Mouse (Mus musculus) heart, postnatal 14 days (tissue): ENCODE results near the gene Klf3. TPM values are rescaled to one million over a fixed set of nuclear protein-coding genes. Genes with fewer than 3 reads are reported as not detected.
"Not testable (repeated sequence)": the region's sequence is repeated elsewhere in the genome, so short reads cannot be mapped to it uniquely, and the experiment has no call there.

Source experiments
- DNase-seq, 2 experiments: peaks; one replicate each; pipeline ENCODE4 v3.0.0; 2021 to 2022
- intact Hi-C: fragments of 180-260 bp; cut with DNase I; formaldehyde crosslinking; loops from one replicate; pipeline ENCODE4 v1.15.1; 2025
- total RNA-seq, 2 experiments: library from RNA; stranded (reverse); gene quantifications; 2 replicates each; pipeline ENCODE4 v1.2.3; 2021

Klf3 gene
- total RNA-seq, 2 experiments from 2014 or later = 61.8 to 77.4 TPM

DNA sequence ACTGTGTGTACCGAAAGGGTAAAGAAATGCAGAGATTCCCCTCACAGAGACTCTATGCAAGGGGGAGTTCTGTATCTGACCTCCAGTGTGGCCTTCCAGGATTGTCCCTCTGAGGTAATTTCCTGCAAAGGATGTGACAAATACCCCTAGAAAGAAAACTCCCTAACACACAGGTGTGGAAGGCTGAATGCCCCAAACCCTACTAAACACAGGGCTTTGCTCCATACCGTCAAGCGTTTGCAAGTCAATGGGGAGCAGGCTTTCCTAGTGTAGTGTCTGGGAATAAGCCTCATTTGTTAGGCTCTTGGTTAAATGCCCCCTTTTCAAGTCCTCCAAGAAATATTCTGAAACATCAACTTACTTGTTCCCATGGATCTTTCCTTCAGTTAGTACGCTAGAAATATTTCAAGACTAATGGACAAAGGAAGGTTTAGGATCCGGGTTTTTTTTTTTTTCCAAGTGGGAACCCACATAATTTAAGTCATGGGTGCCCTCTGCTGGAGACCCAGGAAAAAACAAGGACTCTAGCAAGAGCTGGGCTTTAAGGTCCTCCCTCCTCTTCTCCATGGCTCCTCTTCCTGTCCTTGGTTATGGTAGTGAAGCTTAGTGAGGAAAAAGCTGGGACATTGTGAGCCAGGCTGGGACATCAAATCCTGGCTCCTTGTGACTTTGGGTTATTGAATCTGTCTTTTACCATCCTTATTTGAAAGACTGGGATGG lies 63.3 kb downstream of the Klf3 start:
- intact Hi-C loops = loop anchor here (1.0 to 2.0 kb wide), 3 partner anchors 50 to 484 kb away; no protein-coding TSS in a partner anchor
- DNase-seq = peak; percentile 88 to 91

DNA sequence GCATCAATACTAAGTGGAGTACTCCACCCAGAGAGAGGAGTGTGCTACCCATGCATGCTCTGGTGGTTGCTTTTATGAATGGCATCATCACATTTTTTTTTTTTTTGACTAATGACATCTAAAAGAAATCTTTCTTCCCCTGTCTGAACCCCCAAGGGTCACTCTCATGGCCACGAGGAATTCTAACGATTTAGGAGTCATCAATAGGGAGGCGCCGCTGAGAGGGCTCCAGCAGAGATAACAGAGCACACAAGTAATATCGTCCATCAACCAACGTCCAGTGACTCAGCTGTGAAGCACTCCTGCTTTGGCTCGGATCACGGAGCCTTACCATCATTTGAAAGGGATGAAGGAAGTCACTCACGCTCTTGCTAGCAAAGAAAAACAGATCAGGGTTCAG lies 63.9 kb downstream of the Klf3 start:
- no peak for DNase-seq
- intact Hi-C loops = loop anchor here (2.0 kb wide), 2 partner anchors 50 to 484 kb away; no protein-coding TSS in a partner anchor

DNA sequence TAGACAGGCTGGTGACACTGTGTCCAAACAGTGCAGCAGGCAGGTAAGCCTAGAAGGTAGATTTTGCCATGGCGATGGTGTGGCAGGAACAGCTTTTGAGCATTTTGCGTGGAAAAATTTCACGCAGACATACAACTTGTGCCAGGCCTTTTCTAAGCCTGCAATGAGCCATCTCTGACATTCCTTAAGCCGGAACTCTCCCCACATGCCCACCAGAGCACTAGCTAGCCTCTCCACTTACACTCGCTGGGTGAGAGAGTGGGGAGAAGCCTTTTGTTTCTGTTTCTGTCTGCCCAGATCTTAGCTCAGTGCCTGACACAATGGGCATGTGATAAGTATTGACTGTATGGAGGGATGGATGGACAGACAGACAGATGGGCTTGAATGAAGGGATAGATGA lies 64.4 kb downstream of the Klf3 start:
- no peak for DNase-seq
- intact Hi-C loops = loop anchor here (2.0 kb wide), 2 partner anchors 51 to 485 kb away; no protein-coding TSS in a partner anchor

DNA sequence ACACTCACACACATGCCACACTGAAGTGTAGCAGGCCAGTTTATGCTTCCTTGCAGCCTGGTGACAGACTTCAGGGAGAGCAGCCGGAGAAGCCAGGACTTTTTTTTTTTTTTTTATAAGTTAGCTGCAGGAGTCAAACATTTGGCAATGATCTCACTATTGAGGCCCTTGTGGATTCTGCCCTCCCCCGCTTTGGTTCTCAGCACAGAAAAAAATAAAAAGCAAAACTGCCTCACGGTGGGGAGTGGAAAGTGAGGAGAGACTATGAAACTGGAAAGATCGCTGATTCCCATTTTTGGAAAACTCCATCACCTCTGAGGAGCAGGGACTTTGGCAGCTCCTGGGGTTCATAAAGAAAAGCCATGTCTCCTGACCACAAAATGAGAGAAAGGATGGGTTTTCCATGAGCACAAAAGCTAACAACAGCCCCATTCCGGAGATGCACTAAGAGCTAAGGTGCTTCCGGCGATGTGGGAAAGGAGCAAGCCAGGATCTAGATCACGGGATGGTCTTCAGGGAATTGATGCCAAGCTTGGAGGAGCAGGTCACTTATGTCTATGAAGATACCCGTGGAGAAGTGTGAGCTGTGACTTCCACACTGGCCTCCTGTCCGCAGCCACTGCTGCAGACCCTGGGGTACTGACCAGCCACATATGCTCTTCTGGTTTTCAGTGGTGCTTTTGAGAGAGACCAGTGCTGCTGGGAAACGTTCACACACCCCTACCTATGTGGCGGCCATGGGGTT lies 73.1 kb downstream of the Klf3 start:
- intact Hi-C loops = no loop called here
- peak in 1 of 2 experiments; percentile 38 for DNase-seq

DNA sequence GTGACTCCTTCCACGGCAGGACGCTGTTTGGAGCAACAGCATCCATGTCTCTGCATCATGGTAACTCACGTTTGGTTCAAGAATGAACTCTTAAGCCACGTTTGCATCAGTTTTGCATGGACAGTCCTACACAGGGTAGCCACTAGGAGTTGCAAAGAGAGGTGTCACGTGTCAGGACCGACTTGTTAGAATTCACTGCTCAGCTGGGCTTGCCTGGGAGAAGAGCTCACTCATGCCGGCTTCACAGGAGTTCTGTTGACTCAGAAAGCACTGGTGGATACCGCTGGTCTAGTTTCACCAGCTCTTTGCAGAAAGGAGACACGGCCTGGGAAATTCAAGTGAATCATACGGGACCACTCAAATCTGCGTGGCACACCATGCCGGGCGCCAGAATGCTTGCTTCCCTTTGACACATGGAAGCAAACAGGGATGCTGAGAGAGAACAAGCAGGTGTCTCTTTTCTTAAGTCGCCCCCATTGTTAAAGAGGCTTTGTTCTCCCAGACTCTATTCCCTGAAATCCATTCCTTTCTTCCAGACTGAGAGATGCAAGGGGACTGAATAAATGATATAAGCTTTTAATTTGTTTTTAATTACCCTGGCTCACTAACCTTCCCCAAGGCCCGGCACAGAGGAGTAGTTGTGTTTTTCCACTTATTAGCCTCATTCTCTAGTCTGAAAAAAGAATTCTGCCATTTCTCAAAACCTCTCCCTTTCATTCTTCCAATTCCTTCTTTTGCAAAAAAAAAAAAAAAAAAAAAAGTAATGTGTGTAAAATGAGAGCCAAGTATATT lies 74.2 kb downstream of the Klf3 start:
- DNase-seq = no peak
- intact Hi-C loops = no loop called here

DNA sequence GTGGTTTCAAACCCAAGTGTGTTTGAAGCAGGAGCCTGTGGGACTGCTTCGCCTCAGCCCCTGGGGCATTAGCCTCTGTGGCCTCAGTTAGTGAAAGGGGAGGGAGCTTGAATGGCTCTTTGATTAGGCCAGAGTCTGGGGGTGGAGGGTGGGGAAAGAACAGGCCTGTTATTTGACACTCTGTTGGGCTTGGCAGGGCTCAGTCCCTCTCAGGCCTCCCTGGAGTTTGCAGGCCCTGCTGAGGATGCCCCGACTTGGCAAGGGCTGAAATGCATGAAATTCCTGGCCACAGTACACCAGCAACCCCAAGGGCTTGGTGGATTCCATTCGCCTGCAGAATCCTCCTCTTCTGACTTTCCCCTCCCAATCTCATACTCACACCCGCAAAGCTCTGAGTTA lies 74.8 kb downstream of the Klf3 start:
- intact Hi-C loops = no loop called here
- DNase-seq = peak; percentile 54 to 77

DNA sequence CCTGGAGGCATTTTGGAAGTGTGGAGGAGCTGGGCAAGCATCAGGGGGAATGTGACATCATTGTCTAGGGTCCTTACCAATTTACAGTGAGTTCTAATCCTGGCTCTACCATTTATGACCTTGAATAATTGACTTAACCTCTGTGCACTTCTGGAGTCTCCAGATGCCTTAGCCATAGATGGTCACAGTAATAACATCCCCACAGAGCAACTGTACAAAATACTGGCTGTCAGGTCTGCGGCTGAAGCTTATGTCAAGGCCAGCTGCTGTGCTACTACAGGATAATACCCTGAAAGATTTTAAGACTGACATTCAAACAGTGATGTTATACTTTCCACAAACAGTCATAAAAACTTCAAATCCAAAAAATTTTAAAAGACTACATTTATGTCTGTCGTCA lies 75.3 kb downstream of the Klf3 start:
- no peak for DNase-seq
- intact Hi-C loops = no loop called here

DNA sequence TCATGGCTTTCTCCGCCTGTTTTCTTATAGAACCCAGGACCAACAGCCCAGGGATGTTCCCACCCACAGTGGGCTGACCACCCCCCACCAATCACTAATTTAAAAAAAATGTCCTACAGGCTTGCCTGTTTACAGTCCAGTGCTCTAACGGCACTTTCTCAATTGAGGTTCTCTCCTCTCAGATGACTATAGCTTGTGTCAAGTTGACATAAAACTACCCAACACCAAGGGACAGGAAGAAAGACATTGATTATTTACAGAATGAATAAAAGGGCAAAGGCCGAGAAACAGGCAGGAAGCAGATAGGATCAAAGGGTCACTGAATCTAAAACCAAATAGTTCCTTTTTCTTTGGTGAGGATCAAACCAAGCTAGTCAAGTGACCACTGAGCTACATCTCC lies 76.1 kb downstream of the Klf3 start:
- DNase-seq = no peak
- intact Hi-C loops = no loop called here

DNA sequence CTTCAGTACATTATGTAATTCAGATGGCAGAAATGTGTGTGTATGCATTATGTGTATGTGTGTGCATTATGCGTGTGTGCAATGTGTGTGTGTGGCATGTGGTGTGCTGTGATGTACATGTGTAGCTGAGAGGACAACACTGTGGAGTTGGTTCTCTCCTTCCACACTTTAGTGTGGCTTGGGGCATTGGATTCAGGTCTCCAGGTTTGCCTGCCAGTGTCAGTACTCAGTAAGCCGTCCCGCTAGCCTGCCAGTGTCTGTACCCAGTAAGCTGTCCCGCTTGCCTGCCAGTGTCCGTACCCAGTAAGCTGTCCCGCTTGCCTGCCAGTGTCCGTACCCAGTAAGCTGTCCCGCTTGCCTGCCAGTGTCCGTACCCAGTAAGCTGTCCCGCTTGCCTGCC lies 78.4 kb downstream of the Klf3 start:
- intact Hi-C loops = loop anchor here (10.0 kb wide), 3 partner anchors 83 to 363 kb away; partner anchors contain the start of gene Tlr6
- DNase-seq = not testable (repeated sequence)

DNA sequence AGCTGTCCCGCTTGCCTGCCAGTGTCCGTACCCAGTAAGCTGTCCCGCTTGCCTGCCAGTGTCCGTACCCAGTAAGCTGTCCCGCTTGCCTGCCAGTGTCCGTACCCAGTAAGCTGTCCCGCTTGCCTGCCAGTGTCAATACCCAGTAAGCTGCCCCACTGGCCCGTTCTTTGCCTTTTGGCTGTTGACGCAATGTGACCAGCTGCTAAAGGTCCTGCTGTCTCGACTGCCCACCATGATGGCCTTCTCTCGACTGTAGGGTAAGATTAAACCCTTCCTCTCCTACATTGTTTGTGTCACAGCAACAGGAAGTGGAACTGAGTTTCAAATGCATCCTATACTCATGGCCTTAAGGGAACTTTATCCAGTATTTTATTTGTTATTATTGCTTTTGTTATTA lies 78.8 kb downstream of the Klf3 start:
- not testable (repeated sequence) for DNase-seq
- intact Hi-C loops = loop anchor here (10.0 kb wide), 3 partner anchors 83 to 363 kb away; partner anchors contain the start of gene Tlr6

Other genes with a start within 250 kb of the Klf3 start
- under 1 TPM; 0.34 to 0.43 TPM for gene Tlr1, start 130.2 kb downstream of the Klf3 start, total RNA-seq
- gene Tlr6, start 156.7 kb downstream of the Klf3 start, total RNA-seq = 1 to 10 TPM in 1 of 2 experiments, under 1 TPM in 1; 0.96 to 1.7 TPM
- 10 to 100 TPM; 23.5 to 24.8 TPM for gene Fam114a1, start 166.7 kb downstream of the Klf3 start, total RNA-seq